Mouse (Mus musculus) MEL (cell line): ENCODE data around the gene Cds2. TPM values are rescaled to one million over a fixed set of nuclear protein-coding genes. Genes with fewer than 3 reads are reported as not detected.

ENCODE experiments used
- DNase-seq: peaks from one replicate; pipeline ENCODE4 v3.0.0; 2011; ENCODE audit warnings: low read depth, low spot score
- H3K27ac ChIP-seq: 2 replicates; pipeline ENCODE4 v1.5.1; 2012; ENCODE audit warnings: low read depth, mild to moderate bottlenecking, control low read depth, low read length, moderate library complexity; ENCODE audit not compliant: control insufficient read depth
- H3K27me3 ChIP-seq, 2 experiments: fragments of 150-350 bp in 1 of 2; sonication (generic) in 1 of 2; 2 replicates each; pipeline ENCODE4 v1.6.1; 2012; ENCODE audit warnings: low read length in 2 of 2, mild to moderate bottlenecking in 2 of 2, improper control_type of control experiment in 1 of 2, moderate library complexity in 1 of 2; ENCODE audit not compliant: insufficient read depth in 2 of 2, control insufficient read depth in 1 of 2
- H3K36me3 ChIP-seq, 2 experiments: 2 replicates each; pipeline ENCODE4 v1.6.1; 2012 to 2014; ENCODE audit warnings: low read length in 2 of 2, improper control_type of control experiment in 1 of 2, inconsistent platforms in 1 of 2, mild to moderate bottlenecking in 1 of 2; ENCODE audit not compliant: insufficient read depth in 2 of 2, control insufficient read depth in 1 of 2
- H3K4me1 ChIP-seq, 2 experiments: fragments of 150-350 bp in 1 of 2; sonication (generic) in 1 of 2; 2 replicates each; pipeline ENCODE4 v1.6.1; 2012; ENCODE audit warnings: low read length in 2 of 2, improper control_type of control experiment in 1 of 2, mild to moderate bottlenecking in 1 of 2; ENCODE audit not compliant: insufficient read depth in 2 of 2, control insufficient read depth in 1 of 2
- H3K4me3 ChIP-seq, 2 experiments: fragments of 150-350 bp in 1 of 2; sonication (generic) in 1 of 2; 2 replicates each; pipeline ENCODE4 v1.5.1; 2012; ENCODE audit warnings: low read depth in 2 of 2, low read length in 2 of 2, mild to moderate bottlenecking in 2 of 2, moderate library complexity in 2 of 2, control low read depth in 1 of 2, improper control_type of control experiment in 1 of 2; ENCODE audit not compliant: control insufficient read depth in 1 of 2, insufficient read depth in 1 of 2
- H3K79me2 ChIP-seq: 2 replicates; pipeline ENCODE4 v1.6.1; 2012; ENCODE audit warnings: mild to moderate bottlenecking, low read length, moderate library complexity; ENCODE audit not compliant: control insufficient read depth, poor library complexity, insufficient read depth
- H3K9ac ChIP-seq: 2 replicates; pipeline ENCODE4 v1.6.1; 2012; ENCODE audit warnings: low read depth, mild to moderate bottlenecking, control low read depth, low read length, moderate library complexity; ENCODE audit not compliant: control insufficient read depth, poor library complexity, severe bottlenecking
- H3K9me3 ChIP-seq: fragments of 150-350 bp; sonication (generic); replicated peaks from 2 replicates; pipeline ENCODE4 v1.6.1; 2012; ENCODE audit warnings: mild to moderate bottlenecking, low read length, improper control_type of control experiment, moderate library complexity; ENCODE audit not compliant: insufficient read depth
- CHD1 ChIP-seq: IDR thresholded peaks from 2 replicates; pipeline ENCODE4 v1.6.1; 2012; ENCODE audit warnings: low read depth, mild to moderate bottlenecking, inconsistent platforms, low read length, improper control_type of control experiment
- CHD2 ChIP-seq: IDR thresholded peaks from 2 replicates; pipeline ENCODE4 v1.6.1; 2011; ENCODE audit warnings: low read length, improper control_type of control experiment
- CTCF ChIP-seq, 3 experiments: IDR thresholded peaks in 2 of 3; conservative IDR thresholded peaks in 1 of 3; 2 replicates each; pipeline ENCODE4 v1.5.1; 2011 to 2012; ENCODE audit warnings: low read length in 3 of 3, low read depth in 2 of 3, mild to moderate bottlenecking in 2 of 3, improper control_type of control experiment in 1 of 3, inconsistent platforms in 1 of 3, mixed read lengths in 1 of 3, moderate library complexity in 1 of 3; ENCODE audit not compliant: control insufficient read depth in 1 of 3, insufficient read depth in 1 of 3, poor library complexity in 1 of 3, severe bottlenecking in 1 of 3
- E2F4 ChIP-seq: IDR thresholded peaks from 2 replicates; pipeline ENCODE4 v1.6.1; 2011; ENCODE audit warnings: low read depth, low read length, improper control_type of control experiment, borderline replicate concordance
- ELF1 ChIP-seq: IDR thresholded peaks from 2 replicates; pipeline ENCODE4 v1.6.1; 2014; ENCODE audit warnings: low read depth, mild to moderate bottlenecking, inconsistent platforms, low read length, improper control_type of control experiment, moderate library complexity
- EP300 ChIP-seq, 2 experiments: IDR thresholded peaks; 2 replicates each; pipeline ENCODE4 v1.6.1; 2011; ENCODE audit warnings: improper control_type of control experiment in 2 of 2, low read length in 2 of 2, low read depth in 1 of 2, mild to moderate bottlenecking in 1 of 2
- ETS1 ChIP-seq: IDR thresholded peaks from 2 replicates; pipeline ENCODE4 v1.6.1; 2012; ENCODE audit warnings: low read depth, mild to moderate bottlenecking, inconsistent platforms, low read length, improper control_type of control experiment, moderate library complexity
- GABPA ChIP-seq: IDR thresholded peaks from 2 replicates; pipeline ENCODE4 v1.6.1; 2012; ENCODE audit warnings: low read depth, mild to moderate bottlenecking, inconsistent platforms, low read length, improper control_type of control experiment, moderate library complexity
- HCFC1 ChIP-seq: IDR thresholded peaks from 2 replicates; pipeline ENCODE4 v1.6.1; 2012; ENCODE audit warnings: low read depth, mild to moderate bottlenecking, inconsistent platforms, low read length, improper control_type of control experiment, moderate library complexity
- JUND ChIP-seq: IDR thresholded peaks from 2 replicates; pipeline ENCODE4 v1.6.1; 2011; ENCODE audit warnings: low read depth, mild to moderate bottlenecking, improper control_type of control experiment, low read length
- KAT2A ChIP-seq: conservative IDR thresholded peaks from 2 replicates; pipeline ENCODE4 v1.6.1; 2012; ENCODE audit warnings: low read depth, low read length, improper control_type of control experiment, inconsistent platforms
- MAFK ChIP-seq: IDR thresholded peaks from 2 replicates; pipeline ENCODE4 v1.6.1; 2011; ENCODE audit warnings: low read depth, mild to moderate bottlenecking, low read length, improper control_type of control experiment, borderline replicate concordance
- MAX ChIP-seq: IDR thresholded peaks from 2 replicates; pipeline ENCODE4 v1.6.1; 2011; ENCODE audit warnings: low read length, improper control_type of control experiment
- MAZ ChIP-seq: IDR thresholded peaks from 2 replicates; pipeline ENCODE4 v1.6.1; 2012; ENCODE audit warnings: low read depth, mild to moderate bottlenecking, inconsistent platforms, low read length, improper control_type of control experiment
- MXI1 ChIP-seq: IDR thresholded peaks from 2 replicates; pipeline ENCODE4 v1.6.1; 2011; ENCODE audit warnings: mild to moderate bottlenecking, low read depth, low read length, improper control_type of control experiment
- MYB ChIP-seq: IDR thresholded peaks from 2 replicates; pipeline ENCODE4 v1.6.1; 2011; ENCODE audit warnings: mild to moderate bottlenecking, low read depth, low read length, improper control_type of control experiment
- MYC ChIP-seq: IDR thresholded peaks from 2 replicates; pipeline ENCODE4 v1.6.1; 2011; ENCODE audit warnings: low read depth, mild to moderate bottlenecking, low read length, improper control_type of control experiment, moderate library complexity
- NELFE ChIP-seq: IDR thresholded peaks from 2 replicates; pipeline ENCODE4 v1.6.1; 2011; ENCODE audit warnings: low read depth, low read length, improper control_type of control experiment
- NRF1 ChIP-seq: IDR thresholded peaks from 2 replicates; pipeline ENCODE4 v1.6.1; 2014; ENCODE audit warnings: low read depth, mild to moderate bottlenecking, inconsistent platforms, low read length, improper control_type of control experiment, moderate library complexity; ENCODE audit not compliant: poor library complexity, insufficient read depth, severe bottlenecking
- POLR2AphosphoS2 ChIP-seq: IDR thresholded peaks from 2 replicates; pipeline ENCODE4 v1.6.1; 2011; ENCODE audit warnings: low read length, improper control_type of control experiment
- RAD21 ChIP-seq: IDR thresholded peaks from 2 replicates; pipeline ENCODE4 v1.6.1; 2011; ENCODE audit warnings: mild to moderate bottlenecking, low read depth, low read length, improper control_type of control experiment
- RCOR1 ChIP-seq: IDR thresholded peaks from 2 replicates; pipeline ENCODE4 v1.6.1; 2012; ENCODE audit warnings: low read depth, mild to moderate bottlenecking, inconsistent platforms, low read length, improper control_type of control experiment
- SIN3A ChIP-seq: IDR thresholded peaks from 2 replicates; pipeline ENCODE4 v1.6.1; 2012; ENCODE audit warnings: low read length, improper control_type of control experiment, inconsistent platforms
- SMC3 ChIP-seq: IDR thresholded peaks from 2 replicates; pipeline ENCODE4 v1.6.1; 2011; ENCODE audit warnings: low read depth, low read length, improper control_type of control experiment
- TAL1 ChIP-seq: IDR thresholded peaks from 2 replicates; pipeline ENCODE4 v1.6.1; 2012; ENCODE audit warnings: mild to moderate bottlenecking, inconsistent platforms, low read length, moderate library complexity, mixed read lengths
- UBTF ChIP-seq: IDR thresholded peaks from 2 replicates; pipeline ENCODE4 v1.6.1; 2012; ENCODE audit warnings: low read depth, mild to moderate bottlenecking, inconsistent platforms, low read length, improper control_type of control experiment, moderate library complexity, borderline replicate concordance; ENCODE audit not compliant: insufficient read depth
- USF1 ChIP-seq: IDR thresholded peaks from 2 replicates; pipeline ENCODE4 v1.6.1; 2014; ENCODE audit warnings: low read depth, mild to moderate bottlenecking, inconsistent platforms, low read length, improper control_type of control experiment, moderate library complexity
- USF2 ChIP-seq, 2 experiments: IDR thresholded peaks; 2 replicates each; pipeline ENCODE4 v1.6.1; 2011 to 2012; ENCODE audit warnings: improper control_type of control experiment in 2 of 2, low read length in 2 of 2, borderline replicate concordance in 1 of 2, inconsistent platforms in 1 of 2, low read depth in 1 of 2, mild to moderate bottlenecking in 1 of 2; ENCODE audit not compliant: insufficient read depth in 1 of 2
- ZKSCAN1 ChIP-seq: IDR thresholded peaks from 2 replicates; pipeline ENCODE4 v1.6.1; 2012; ENCODE audit warnings: low read depth, mild to moderate bottlenecking, inconsistent platforms, low read length, improper control_type of control experiment, moderate library complexity
- ZMIZ1 ChIP-seq: IDR thresholded peaks from 2 replicates; pipeline ENCODE4 v1.6.1; 2012; ENCODE audit warnings: low read depth, mild to moderate bottlenecking, inconsistent platforms, low read length, improper control_type of control experiment, moderate library complexity
- ZNF384 ChIP-seq: IDR thresholded peaks from 2 replicates; pipeline ENCODE4 v1.6.1; 2012; ENCODE audit warnings: low read depth, mild to moderate bottlenecking, inconsistent platforms, low read length, improper control_type of control experiment
- polyA plus RNA-seq, 2 experiments: library from polyadenylated mRNA; stranded (reverse) in 1 of 2; unstranded in 1 of 2; fragments of >175 nt in 1 of 2; fragments of >200 nt in 1 of 2; gene quantifications; 2 replicates each; pipeline versions ENCODE4 v1.2.1 to v1.2.4; 2012; ENCODE audit warnings: low replicate concordance in 2 of 2, low read depth in 1 of 2; ENCODE audit not compliant: insufficient read length in 2 of 2, insufficient read depth in 1 of 2, missing spikeins in 1 of 2
- total RNA-seq: library from RNA; depleted of rRNA; stranded (reverse); fragments of 300-350 nt; gene quantifications from 2 replicates; pipeline ENCODE4 v1.2.3, GENCODE M21; 2012

The Cds2 gene
- total and polyA plus RNA-seq, 3 experiments, result 8.8 to 28.5 TPM; not detected in 1

DNA sequence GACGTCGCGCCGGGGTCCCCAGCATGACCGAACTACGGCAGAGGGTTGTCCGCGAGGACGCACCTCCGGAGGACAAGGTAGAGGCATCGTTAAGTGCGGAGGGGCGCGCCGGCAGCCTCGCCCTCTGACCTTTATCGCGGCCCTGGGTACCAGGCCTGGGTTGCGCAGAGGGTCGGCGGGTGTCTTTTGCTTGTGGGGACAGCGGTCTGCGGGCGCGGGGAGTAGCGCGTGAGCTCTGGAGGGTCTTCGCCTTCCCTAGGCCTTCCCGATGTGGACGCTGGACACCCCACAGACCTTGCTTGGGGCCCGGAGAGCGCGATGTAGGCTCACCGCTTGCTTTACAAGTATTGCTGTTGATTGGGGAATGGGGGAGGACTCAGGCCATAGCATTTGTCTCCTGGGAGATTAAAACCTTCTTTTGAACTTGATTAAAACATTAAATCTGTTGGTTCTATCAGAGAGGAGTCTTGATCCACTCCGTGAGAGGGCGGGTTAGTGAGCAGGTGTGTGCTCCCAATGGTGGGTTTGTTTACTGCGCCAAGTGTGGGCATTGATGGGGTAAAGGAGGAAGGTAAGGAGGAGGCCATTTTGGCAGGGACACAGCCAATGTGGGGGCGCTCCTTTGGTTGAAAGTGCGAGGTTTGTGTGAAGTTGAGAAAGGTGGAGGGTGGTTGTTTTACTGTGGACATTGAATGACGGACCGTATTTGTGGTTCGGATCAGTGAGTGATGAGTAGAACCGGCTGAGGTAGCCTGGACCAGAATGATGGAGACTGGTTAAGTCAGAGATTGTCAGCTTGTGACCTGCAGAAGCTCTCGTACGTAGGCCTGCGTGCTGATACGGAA lies 695 bp downstream of the Cds2 start:
- peak overlapping the region; percentile 97 for H3K4me3 ChIP-seq
- H3K79me2 ChIP-seq, result peaks cover 9% of the 10 kb centered on the region
- H3K36me3 ChIP-seq, result peaks cover 0 to 14% of the 10 kb centered on the region in 2 experiments; a peak in 2 of 4 replicates
- H3K4me1 ChIP-seq, result peaks cover 3 to 11% of the 10 kb centered on the region in 2 experiments; a peak in 3 of 4 replicates
- H3K27ac ChIP-seq, result peak overlapping the region; percentile 32
- H3K9me3 ChIP-seq, result no peaks in the 10 kb centered on the region
- TF ChIP-seq MYC, result peak; percentile 48; the same call in 1 of the 2 replicates
- no peak for TF ChIP-seq USF2 (IDR thresholded peaks at IDR 0.05; ENCODE audit: borderline replicate concordance in 1 of 2, insufficient read depth in 1 of 2, low read depth in 1 of 2, low read length in 2 of 2)
- TF ChIP-seq MAX, result 0 out of 2 replicates have a peak, but pooled peaks have one; percentile 15
- no peak for TF ChIP-seq JUND
- TF ChIP-seq SMC3, result no peak
- TF ChIP-seq RAD21, result no peak
- TF ChIP-seq MAFK, result no peak
- TF ChIP-seq UBTF, result no peak
- TF ChIP-seq KAT2A, result no peak; the same call in 1 of the 2 replicates
- 0 out of 6 replicates have a peak, but pooled peaks of 1 of the 3 experiments have one; percentile 5 for TF ChIP-seq CTCF (IDR thresholded peaks at IDR 0.05 in 2 of 3, conservative IDR thresholded peaks at IDR 0.05 in 1 of 3; ENCODE audit: control insufficient read depth in 1 of 3, insufficient read depth in 1 of 3, low read depth in 2 of 3, low read length in 3 of 3, poor library complexity in 1 of 3, severe bottlenecking in 1 of 3)
- TF ChIP-seq EP300 (IDR thresholded peaks at IDR 0.05; ENCODE audit: low read depth in 1 of 2, low read length in 2 of 2), result no peak
- TF ChIP-seq MXI1, result peak; percentile 16; the same call in 1 of the 2 replicates
- no peak for TF ChIP-seq CHD2
- no peak for TF ChIP-seq TAL1
- TF ChIP-seq ELF1, result no peak
- TF ChIP-seq ZMIZ1, result 0 out of 2 replicates have a peak, but pooled peaks have one; percentile 14
- no peak for TF ChIP-seq ETS1
- peak; percentile 62 for TF ChIP-seq SIN3A
- TF ChIP-seq NRF1, result no peak
- no peak for TF ChIP-seq E2F4
- TF ChIP-seq CHD1, result peak; percentile 65; the same call in 1 of the 2 replicates
- no peak for TF ChIP-seq GABPA
- no peak for TF ChIP-seq NELFE
- TF ChIP-seq RCOR1, result peak; percentile 15; the same call in 1 of the 2 replicates
- TF ChIP-seq MYB, result no peak
- no peak for TF ChIP-seq USF1
- TF ChIP-seq HCFC1, result peak; percentile 35; the same call in 1 of the 2 replicates
- no peak for TF ChIP-seq ZNF384
- no peak for TF ChIP-seq ZKSCAN1
- 0 out of 2 replicates have a peak, but pooled peaks have one; percentile 62 for TF ChIP-seq MAZ
- TF ChIP-seq POLR2AphosphoS2, result no peak
- TF ChIP-seq, all 39 proteins: peak for 10
- H3K9ac ChIP-seq, result peak overlapping the region; percentile 89
- peak; percentile 73 for DNase-seq
- no peaks in the 10 kb centered on the region for H3K27me3 ChIP-seq
